Mouse (Mus musculus) adrenal gland, adult (tissue): ENCODE results near the gene Usp44.
"Not testable (repeated sequence)": the region's sequence is repeated elsewhere in the genome, so short reads cannot be mapped to it uniquely, and the experiment has no call there.

Experiments
- DNase-seq, 2 experiments: peaks; one replicate each; pipeline ENCODE4 v3.0.0; 2022 to 2023; ENCODE audit warnings: low spot score in 1 of 2; ENCODE audit not compliant: inconsistent age in 2 of 2

The Usp44 gene

GRCm38 (mm10) chr10:93830931-93831729, at the start of gene Usp44:
Usp44 (plus strand) TSS chr10:93831555.
- DNase-seq = peak in 1 of 2 experiments; percentile 20

GRCm38 (mm10) chr10:93783216-93784013, 47.9 kb upstream of the Usp44 start:
- peak in 1 of 2 experiments; percentile 44 for DNase-seq

GRCm38 (mm10) chr10:93799711-93800362, 31.5 kb upstream of the Usp44 start:
- peak in 1 of 2 experiments; percentile 27 for DNase-seq

- DNase-seq = no peak
Observed at GRCm38 (mm10) chr10:93800363-93800722, 31.0 kb upstream of the Usp44 start.

GRCm38 (mm10) chr10:93800895-93801294, 30.5 kb upstream of the Usp44 start:
- no peak for DNase-seq

GRCm38 (mm10) chr10:93803199-93803598, 28.2 kb upstream of the Usp44 start:
- peak; percentile 86 to 90 for DNase-seq

GRCm38 (mm10) chr10:93809438-93809837, 21.9 kb upstream of the Usp44 start:
- DNase-seq = not testable (repeated sequence)

GRCm38 (mm10) chr10:93810590-93811185, 20.7 kb upstream of the Usp44 start:
- DNase-seq = peak in 1 of 2 experiments; percentile 41

GRCm38 (mm10) chr10:93812098-93812497, 19.3 kb upstream of the Usp44 start:
- DNase-seq = no peak

- DNase-seq = peak; percentile 77 to 93
Observed at GRCm38 (mm10) chr10:93812774-93813415, 18.5 kb upstream of the Usp44 start.

- peak in 1 of 2 experiments; percentile 32 for DNase-seq
Observed at GRCm38 (mm10) chr10:93813755-93814154, 17.6 kb upstream of the Usp44 start.

- DNase-seq = peak; percentile 57 to 91
Observed at GRCm38 (mm10) chr10:93818661-93819060, 12.7 kb upstream of the Usp44 start.

GRCm38 (mm10) chr10:93829898-93830831, 1.2 kb upstream of the Usp44 start:
- DNase-seq = no peak

GRCm38 (mm10) chr10:93831730-93832574, 597 bp downstream of the Usp44 start:
- DNase-seq = peak in 1 of 2 experiments; percentile 19

GRCm38 (mm10) chr10:93832811-93833210, 1.5 kb downstream of the Usp44 start:
- DNase-seq = no peak

GRCm38 (mm10) chr10:93833370-93833698, 2.0 kb downstream of the Usp44 start:
- no peak for DNase-seq

GRCm38 (mm10) chr10:93833699-93834393, 2.5 kb downstream of the Usp44 start:
- DNase-seq = peak; percentile 69 to 86

- no peak for DNase-seq
Observed at GRCm38 (mm10) chr10:93834394-93834745, 3.0 kb downstream of the Usp44 start.
